Mouse (Mus musculus) hematopoietic stem cell, adult 5-6 weeks (primary cell): ENCODE data around the gene Heg1. TPM values are rescaled to one million over a fixed set of nuclear protein-coding genes. Genes with fewer than 3 reads are reported as not detected.

Source experiments
- ATAC-seq, 2 experiments: fragments of 125-278 bp in 1 of 2; replicated peaks in 1 of 2; 2 replicates each; pipeline ENCODE4 v1.8.0; 2016 to 2017; ENCODE audit warnings: inconsistent platforms in 2 of 2, mild to moderate bottlenecking in 2 of 2, moderate number of reproducible peaks in 2 of 2, low read depth in 1 of 2, moderate TSS enrichment in 1 of 2; ENCODE audit not compliant: low FRiP score in 2 of 2, poor library complexity in 2 of 2, severe bottlenecking in 2 of 2, insufficient read depth in 1 of 2, low TSS enrichment in 1 of 2
- total RNA-seq: library from RNA; stranded (forward); fragments of 172-1452, 232-1000 nt; gene quantifications from 2 replicates; pipeline ENCODE4 v1.2.3, GENCODE M21; 2017

The Heg1 gene
- total RNA-seq, 1 experiment from 2014 or later, result 63.4 TPM

DNA sequence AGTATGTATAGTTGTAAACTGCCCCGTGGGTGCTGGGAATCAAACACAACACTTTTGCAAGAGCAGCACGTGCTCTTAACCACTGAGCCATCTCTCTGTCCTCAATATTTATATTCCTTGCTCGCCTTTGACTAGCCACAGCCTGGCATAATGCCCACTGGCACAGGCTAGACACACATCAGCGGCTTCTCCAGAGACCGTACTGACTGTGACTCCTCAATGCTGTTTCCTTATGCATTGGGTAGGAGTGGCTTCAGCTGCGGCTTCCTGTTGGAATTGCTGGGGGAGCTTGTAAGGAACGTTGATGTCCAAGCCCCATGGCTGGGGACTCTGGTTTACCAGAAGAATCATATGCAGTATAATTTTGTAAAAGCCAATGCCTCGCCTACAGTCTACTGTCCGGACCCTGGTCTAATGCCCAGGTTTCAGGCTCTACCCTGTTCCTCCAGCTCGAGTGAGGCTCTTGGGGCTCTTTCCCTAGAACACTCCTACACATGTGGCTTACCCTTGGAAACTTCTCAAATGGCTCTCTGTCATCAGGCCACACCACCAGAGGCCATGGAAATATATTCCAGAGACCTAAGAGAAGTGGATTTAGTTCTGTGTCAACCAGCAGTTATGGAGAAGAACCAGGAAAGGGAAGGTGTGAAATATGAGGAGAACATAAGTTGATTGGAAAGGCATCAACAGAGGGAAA is 8.9 kb upstream of the Heg1 start:
- no peak for ATAC-seq

DNA sequence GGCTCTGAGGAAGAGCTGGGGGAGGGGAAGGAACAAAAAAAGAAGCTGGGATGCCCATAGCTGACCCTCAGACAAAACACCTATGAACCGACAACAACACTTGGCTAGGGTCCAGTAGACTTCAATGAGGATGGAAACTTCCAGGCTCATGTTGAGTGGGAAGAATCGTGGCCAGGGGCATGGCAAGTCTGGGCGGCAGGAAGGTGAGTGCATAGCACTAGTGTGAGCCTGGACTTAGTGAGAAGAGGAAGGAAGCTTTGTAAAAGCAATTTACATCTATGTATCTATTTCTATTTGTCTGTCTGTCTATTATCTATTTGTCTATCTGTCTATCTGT is 8.4 kb upstream of the Heg1 start:
- ATAC-seq, result no peak

DNA sequence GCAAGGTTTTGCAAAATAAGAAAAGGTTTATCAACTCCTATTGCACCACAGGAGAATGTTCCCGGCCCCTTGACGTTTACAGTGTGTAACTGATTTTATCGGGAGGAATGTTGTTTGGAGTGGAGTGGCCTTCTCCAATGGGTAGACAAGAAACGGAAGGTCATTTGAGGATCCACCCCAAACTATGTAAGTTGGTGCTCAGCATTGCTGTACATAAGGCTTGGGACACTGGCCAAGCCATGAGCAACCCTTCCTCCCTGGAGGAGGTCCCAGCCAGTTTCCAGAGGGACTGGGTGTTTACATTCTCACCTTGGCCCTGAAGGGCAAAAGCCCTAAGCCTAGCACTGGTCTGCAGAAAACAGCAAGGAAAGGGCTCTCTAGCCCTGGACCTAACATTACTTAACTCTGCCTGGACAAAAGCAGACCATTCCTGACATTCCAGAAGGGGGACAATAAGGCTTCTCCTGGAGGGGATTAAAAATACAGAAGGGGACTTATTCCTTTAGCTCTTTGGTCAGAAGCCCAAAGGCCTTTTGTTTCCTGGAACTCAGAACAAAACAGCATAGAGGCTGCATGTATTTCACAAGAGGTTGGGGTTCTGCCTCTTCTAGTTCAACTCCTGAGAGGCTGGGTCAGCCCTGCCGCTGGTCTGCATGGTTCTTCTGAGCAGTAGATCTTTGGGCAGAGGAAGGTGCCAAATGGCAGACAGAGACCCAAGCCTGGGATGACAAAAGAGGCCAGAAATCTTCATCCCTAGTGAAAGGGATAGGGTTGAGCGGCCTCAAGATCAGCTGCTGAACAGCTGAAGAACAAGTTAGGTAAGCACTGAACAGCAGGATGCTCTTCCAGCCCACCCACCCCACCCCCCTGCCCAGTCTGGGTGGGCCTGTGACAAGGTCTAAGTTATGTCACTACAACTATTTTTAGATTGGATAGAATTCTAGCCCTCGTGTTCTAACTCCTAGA is 7.5 kb upstream of the Heg1 start:
- no peak for ATAC-seq

DNA sequence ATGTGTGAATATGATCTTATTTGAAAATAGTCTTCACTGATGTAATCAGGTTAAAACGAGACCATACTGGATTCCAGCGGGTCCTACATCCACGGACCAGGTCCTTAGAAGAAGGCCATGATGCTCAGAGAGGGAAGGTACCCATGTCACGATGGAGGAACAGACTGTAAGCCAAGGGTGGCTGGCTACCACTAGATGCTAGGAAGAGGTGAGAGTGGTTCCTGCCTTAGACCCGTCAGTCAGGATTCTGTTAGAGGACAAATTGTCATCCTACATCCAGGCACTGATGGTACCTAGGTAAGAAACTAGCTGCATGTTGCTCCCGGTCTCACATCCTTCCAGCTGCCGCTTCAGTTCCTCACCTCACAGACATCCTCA is 6.9 kb upstream of the Heg1 start:
- ATAC-seq, result no peak

DNA sequence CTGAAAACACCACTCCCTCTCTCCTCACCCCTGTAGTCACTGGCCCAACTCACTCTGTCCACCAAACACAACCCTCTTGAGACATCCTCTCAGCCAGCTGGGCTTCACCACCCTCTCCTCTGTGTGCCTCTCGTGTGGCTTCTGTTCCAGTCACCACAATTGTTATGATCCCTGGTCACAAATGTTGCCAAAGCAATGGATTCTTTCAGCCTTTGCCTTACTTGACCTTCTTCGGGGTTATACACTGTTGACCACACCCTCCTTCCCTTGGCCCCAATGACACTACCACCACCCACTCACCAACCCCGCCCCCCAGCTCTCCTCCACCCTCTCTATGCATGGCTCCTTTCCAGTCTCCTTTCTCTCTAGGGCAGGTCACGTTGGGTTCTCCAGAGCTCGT is 6.3 kb upstream of the Heg1 start:
- ATAC-seq, result no peak

DNA sequence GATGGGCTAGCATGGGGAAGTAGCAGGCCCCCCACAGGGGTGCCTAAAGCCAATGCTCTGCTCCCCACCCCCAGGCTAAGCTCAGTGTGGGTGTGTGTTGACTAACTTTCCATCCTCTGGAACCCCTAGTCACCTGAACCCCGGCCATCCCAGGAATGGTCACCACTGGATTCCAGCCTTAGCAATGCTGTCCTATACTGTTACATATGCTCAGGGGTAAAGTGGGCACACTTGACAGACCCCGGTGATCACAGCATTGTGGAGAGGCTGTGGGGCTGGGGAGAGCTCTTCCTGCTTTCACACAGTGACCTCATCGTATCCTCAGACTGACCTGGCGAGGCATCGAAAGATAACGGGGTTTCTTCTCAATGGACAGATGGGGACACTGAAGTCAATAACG is 3.9 kb upstream of the Heg1 start:
- no peak for ATAC-seq

DNA sequence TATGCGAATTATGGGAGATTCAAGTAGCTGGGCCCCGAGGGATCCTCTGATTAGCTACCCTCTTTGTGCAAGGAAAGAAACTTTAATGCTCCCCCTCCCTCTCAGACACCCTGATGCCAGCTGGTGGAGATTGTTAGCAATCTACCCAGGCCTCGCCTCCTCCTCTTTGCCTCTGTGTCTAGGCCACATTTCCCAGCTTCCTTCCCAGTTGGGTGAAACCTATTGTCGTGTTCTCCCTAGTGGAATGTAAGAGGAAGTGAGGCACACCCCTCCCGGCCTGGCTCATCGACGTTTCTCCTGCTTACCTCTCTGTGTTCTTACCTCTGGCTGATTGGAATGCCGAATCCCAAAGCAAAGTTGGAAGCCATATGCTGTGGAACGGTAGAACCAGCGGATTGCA is 3.4 kb upstream of the Heg1 start:
- ATAC-seq, result no peak

DNA sequence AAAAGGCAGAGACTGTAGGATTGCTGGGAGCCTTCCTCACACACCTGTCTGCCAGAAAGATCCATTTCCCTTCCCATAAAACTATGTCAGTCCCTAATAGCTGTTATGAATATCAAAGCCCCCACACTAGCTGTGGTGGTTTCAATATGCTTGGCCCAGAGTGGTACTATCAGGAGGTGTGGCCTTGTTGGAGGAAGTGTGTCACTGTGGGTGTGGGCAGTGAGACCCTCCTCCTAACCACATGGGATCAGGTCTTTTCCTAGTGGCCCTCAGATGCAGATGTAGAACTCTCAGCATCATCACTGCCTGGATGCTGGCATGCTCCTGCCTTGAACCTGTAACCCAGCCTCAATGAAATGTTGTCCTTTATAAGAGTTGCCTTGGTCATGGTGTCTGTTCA is 2.5 kb upstream of the Heg1 start:
- no peak for ATAC-seq

DNA sequence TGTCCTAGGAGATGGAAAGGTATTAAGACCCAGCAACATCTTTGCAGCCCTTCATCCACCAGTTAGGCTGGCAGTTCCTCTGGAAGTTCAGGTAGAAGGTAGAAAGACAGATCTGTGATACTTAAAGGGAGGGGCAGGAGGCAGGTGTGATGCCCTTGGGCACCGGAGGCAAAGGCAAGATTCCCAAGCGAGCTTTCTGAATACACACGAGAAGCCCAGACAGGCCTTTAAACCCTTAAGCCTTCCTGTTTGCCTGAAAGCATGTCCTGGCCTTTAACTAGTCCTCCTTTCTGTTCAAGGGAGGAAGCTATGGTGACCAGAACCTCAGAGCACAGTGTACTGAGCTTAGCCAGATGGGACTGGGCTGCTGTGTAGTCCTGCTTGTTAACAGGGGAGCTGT is 1.5 kb upstream of the Heg1 start:
- no peak for ATAC-seq

DNA sequence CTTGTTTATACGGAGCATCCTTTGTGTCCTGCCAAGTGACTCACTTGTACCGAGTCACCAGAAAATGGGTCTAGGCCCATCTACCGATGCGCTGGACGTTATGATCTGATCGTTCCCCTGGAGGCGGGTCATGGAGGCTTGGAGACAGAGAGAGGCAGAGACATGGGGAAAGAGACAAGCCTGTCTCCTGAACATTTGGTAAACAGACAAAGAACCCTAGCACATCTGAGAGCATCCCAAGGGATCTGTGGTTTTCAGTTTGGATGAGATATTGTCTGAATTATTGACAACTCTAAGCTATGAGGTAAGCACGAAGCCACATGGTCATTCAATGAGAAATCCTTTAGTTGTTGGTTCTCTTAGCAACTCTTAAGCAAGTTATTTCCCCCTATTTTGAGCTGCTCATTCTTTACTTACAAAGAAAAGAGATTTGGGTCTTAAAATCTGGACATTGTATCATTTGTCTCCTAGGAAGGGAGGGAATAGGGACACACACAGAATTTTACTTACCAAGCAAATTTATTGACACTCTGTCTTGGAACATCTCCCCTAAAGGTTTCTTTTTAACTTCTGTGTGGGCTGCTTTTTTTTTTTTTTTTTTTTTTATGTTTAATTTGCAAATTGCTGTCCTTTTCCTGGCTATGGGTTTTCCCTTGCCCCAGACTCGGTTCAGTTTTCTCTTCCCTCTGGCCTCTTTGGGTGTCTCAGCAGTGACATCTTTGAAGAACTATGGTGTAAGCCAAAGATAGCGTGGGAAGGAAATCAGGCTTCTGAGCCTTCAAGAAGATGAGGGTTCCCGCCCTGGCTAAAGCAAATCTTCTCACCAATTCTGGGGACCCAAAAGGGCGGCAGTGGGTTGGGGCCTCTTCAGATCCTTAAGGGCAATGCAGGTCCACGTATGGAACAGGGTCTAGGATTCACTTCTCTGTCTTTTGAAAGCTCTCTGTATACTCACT is 686 bp upstream of the Heg1 start:
- no peak for ATAC-seq

DNA sequence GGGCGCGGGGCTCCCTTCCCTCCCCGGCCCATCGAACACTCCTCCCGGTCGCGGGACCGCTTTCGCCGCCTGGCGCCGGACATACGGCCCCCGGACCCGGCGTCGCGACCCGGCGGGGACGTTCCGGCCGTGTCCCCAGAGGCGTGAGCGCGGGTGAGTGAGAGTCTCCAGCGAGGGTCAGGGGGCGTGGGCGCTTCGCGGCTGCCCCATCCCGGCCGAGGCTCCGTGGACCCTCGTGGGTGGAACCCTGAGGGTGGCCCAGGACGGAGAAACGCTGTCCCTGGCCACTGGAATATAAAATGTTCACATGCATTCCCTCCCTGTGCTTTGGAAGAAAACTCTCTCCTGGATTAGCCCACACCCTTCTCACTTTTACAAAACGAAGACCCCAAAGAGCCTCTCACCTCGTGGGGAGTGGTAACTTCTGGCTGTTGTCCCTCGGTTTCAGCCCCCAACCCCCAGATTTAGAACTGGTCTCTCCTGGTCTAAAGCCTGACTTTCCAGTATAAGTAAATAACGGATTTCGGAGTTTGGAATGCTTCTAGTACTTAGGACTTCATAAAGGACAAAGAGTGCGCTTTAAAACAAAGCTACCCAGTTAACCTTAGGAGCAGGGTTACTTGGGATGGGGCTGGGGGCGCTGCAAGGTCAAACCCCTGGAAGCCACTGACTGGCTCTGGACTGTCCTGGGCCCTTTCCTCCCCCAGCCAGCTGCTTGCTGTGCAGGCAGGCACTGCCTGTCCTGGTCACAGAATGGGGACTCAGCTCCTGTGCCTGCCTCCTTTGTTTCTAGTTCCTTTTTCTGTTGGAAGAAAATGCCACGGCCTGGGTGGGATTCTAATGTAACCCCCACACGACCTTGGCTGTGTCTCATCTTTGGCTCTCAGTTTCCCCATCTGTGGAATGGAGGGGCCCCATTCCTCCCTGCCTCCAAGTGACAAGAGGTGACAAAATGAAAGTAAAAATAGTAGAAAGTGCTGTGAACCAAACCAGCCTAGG is 832 bp downstream of the Heg1 start:
- ATAC-seq, result peak; percentile 19 to 23; a peak in 2 of 4 replicates

DNA sequence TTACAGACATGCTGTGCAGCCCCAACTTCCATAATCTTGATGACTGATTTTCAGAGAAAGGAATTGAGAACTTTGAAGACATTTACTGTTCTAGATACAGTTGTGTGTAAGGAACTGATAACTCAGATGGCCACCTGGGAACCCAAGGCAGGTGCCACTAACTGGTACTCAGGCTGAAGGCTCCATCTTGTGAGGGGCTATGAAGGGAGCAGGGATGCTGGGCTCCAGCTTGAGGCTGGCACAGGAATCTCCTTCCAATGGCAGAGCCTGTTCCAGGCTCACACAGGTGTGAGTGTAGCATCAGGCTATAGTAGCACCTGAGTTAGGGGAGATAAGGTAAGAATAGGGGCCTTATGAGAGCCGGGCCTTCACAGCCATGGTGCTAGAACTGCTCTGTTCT is 1.9 kb downstream of the Heg1 start:
- ATAC-seq, result no peak

DNA sequence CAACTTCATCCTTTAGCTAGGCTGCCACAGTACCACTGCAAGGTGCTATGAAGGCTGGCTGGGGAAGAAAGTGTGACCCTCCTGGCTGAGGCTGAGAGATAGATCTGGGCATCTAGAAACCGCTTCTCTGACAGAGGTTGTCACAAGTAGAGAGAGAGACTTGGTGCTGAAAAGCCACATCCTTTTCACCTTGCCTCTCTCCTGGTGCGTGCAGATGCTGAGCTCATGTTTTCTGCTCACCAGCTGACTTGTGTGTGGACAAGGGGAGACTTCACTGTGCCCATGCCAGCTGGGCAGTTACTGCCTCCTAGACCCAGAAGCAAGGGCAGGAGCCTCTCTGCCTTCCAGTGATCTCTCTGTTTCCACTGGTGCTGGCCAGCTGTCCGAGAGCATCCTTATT is 3.6 kb downstream of the Heg1 start:
- 0 out of 4 replicates have a peak, but pooled peaks of 1 of the 2 experiments have one; percentile 6 for ATAC-seq

DNA sequence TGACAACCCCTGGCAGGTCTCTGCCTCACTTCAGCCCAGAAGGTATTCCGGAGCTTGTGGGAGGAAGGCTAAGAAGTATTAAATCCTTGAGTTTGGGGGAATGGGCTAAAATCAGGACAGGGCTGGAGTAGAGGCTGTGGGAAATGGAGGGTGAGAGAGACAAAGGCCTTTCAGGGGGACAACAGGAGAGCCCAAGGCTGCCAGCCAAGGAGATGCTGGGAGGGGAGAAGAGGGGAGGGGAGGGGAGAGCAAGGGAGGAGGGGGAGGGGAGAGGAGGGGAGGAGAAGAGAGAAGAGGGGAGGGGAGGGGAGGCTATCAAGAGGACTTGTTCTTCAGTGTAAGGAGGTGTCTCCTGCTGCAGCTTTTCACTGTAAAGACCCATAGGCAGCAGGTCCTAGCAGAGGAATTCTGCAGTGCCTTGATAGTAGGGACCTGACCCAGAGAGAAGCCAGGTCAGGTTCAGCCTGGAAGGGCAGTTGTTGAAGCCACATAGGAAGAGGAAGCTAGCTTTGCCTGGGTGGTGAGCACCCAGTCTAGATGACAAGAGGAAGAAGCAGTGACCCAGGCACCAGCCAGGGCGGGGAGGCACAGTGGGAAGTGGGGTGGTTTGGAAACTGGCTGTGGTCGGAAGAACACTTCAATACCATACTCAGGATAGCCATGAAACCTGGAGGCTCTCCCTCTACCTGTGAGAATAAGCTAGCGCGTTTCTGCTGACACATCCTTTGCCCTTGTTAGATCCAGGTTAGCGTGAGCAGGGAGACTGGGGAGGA is 7.0 kb downstream of the Heg1 start:
- peak; percentile 79 to 90 for ATAC-seq

DNA sequence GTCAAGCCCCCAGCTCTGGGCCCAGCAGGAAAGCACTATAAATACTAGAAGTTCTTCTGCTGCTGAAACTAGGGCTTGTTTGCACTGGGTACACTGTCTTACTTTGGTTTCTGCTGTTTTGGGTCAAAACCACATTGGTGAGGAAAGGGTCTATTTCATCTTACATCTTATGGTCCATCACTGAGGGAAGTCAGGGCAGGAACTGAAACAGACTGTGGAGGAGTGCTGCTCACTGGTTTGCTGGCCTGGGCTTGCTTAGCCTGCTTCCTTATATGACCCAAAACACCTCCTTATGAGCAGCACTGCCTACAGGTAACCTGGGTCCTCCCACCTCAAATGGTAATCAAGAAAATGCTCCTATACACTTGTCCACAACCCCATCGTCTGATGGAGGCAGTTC is 9.4 kb downstream of the Heg1 start:
- no peak for ATAC-seq
